Mouse (Mus musculus): ENCODE measurements around the gene Fam19a1. TPM values are rescaled to one million over a fixed set of nuclear protein-coding genes. Genes with fewer than 3 reads are reported as not detected.
"Not testable (repeated sequence)": the region's sequence is repeated elsewhere in the genome, so short reads cannot be mapped to it uniquely, and the experiment has no call there.

The Fam19a1 gene
- polyA plus RNA-seq, 1 experiment from 2014 or later, result 10.6 TPM

GRCm38 (mm10) chr6:96198991-96199390 lies 86.0 kb downstream of the Fam19a1 start:
- H3K9ac ChIP-seq (ENCODE audit: low read length); ATAC-seq (replicated peaks; ENCODE audit: low FRiP score, low TSS enrichment, low read depth); H3K36me3 ChIP-seq (ENCODE audit: control insufficient read depth, insufficient read depth, low read length); DNase-seq (ENCODE audit: low spot score); H3K4me1 ChIP-seq (replicated peaks; ENCODE audit: control insufficient read depth, insufficient read depth, low read length); H3K27ac ChIP-seq (ENCODE audit: low read depth); H3K4me3 ChIP-seq (ENCODE audit: low read depth, low read length); H3K4me2 ChIP-seq (ENCODE audit: low read length); H3K9me3 ChIP-seq (ENCODE audit: control insufficient read depth, low read length); H3K27me3 ChIP-seq (replicated peaks; ENCODE audit: control insufficient read depth, insufficient read depth, low read length): not testable (repeated sequence)
- WGBS, result 90% methylated on average over 2 of the region's 2 CpGs

- H3K36me3 ChIP-seq (ENCODE audit: control insufficient read depth, insufficient read depth, low read length), result no peaks in the 10 kb centered on the region
- H3K9me3 ChIP-seq (ENCODE audit: control insufficient read depth, low read length), result no peaks in the 10 kb centered on the region
- H3K4me3 ChIP-seq (ENCODE audit: low read depth, low read length), result no peak overlapping the region
- no peak overlapping the region for H3K27ac ChIP-seq (ENCODE audit: low read depth)
- H3K4me1 ChIP-seq (replicated peaks; ENCODE audit: control insufficient read depth, insufficient read depth, low read length), result no peaks in the 10 kb centered on the region
- ATAC-seq (replicated peaks; ENCODE audit: low FRiP score, low TSS enrichment, low read depth) (no peak), DNase-seq (ENCODE audit: low spot score) (no peak)
- H3K27me3 ChIP-seq (replicated peaks; ENCODE audit: control insufficient read depth, insufficient read depth, low read length), result no peaks in the 10 kb centered on the region
- H3K9ac ChIP-seq (ENCODE audit: low read length), result no peak overlapping the region
- 93% methylated on average over 2 of the region's 2 CpGs for WGBS
- H3K4me2 ChIP-seq (ENCODE audit: low read length), result no peak overlapping the region
These were observed 92.4 kb downstream of the Fam19a1 start for GRCm38 (mm10) chr6:96205395-96205794.

- DNase-seq (ENCODE audit: low spot score), result no peak
- Histone ChIP-seq H3K4me1 (replicated peaks; ENCODE audit: control insufficient read depth, insufficient read depth, low read length) (no peaks in the 10 kb centered on the region), H3K9ac (ENCODE audit: low read length) (no peak overlapping the region), H3K4me2 (ENCODE audit: low read length) (no peak overlapping the region), H3K4me3 (ENCODE audit: low read depth, low read length) (no peak overlapping the region), H3K36me3 (ENCODE audit: control insufficient read depth, insufficient read depth, low read length) (no peaks in the 10 kb centered on the region), H3K9me3 (ENCODE audit: control insufficient read depth, low read length) (no peaks in the 10 kb centered on the region), H3K27ac (ENCODE audit: low read depth) (no peak overlapping the region), H3K27me3 (replicated peaks; ENCODE audit: control insufficient read depth, insufficient read depth, low read length) (no peaks in the 10 kb centered on the region)
- no peak for ATAC-seq (replicated peaks; ENCODE audit: low FRiP score, low TSS enrichment, low read depth)
These were observed 121.9 kb downstream of the Fam19a1 start for GRCm38 (mm10) chr6:96234806-96235205.

GRCm38 (mm10) chr6:96244320-96244719 lies 131.4 kb downstream of the Fam19a1 start:
- H3K4me2 ChIP-seq (ENCODE audit: low read length), result no peak overlapping the region
- H3K9ac ChIP-seq (ENCODE audit: low read length), result no peak overlapping the region
- no peaks in the 10 kb centered on the region for H3K4me1 ChIP-seq (replicated peaks; ENCODE audit: control insufficient read depth, insufficient read depth, low read length)
- no peaks in the 10 kb centered on the region for H3K27me3 ChIP-seq (replicated peaks; ENCODE audit: control insufficient read depth, insufficient read depth, low read length)
- H3K36me3 ChIP-seq (ENCODE audit: control insufficient read depth, insufficient read depth, low read length), result no peaks in the 10 kb centered on the region
- 83% methylated on average over 3 of the region's 3 CpGs for WGBS
- DNase-seq (ENCODE audit: low spot score), result no peak
- H3K4me3 ChIP-seq (ENCODE audit: low read depth, low read length), result no peak overlapping the region
- ATAC-seq (replicated peaks; ENCODE audit: low FRiP score, low TSS enrichment, low read depth), result no peak
- H3K27ac ChIP-seq (ENCODE audit: low read depth), result no peak overlapping the region
- H3K9me3 ChIP-seq (ENCODE audit: control insufficient read depth, low read length), result no peaks in the 10 kb centered on the region

- no peak overlapping the region for H3K4me3 ChIP-seq (ENCODE audit: low read depth, low read length)
- no peak overlapping the region for H3K9ac ChIP-seq (ENCODE audit: low read length)
- no peaks in the 10 kb centered on the region for H3K9me3 ChIP-seq (ENCODE audit: control insufficient read depth, low read length)
- DNase-seq (ENCODE audit: low spot score) (no peak), ATAC-seq (replicated peaks; ENCODE audit: low FRiP score, low TSS enrichment, low read depth) (no peak)
- H3K4me1 ChIP-seq (replicated peaks; ENCODE audit: control insufficient read depth, insufficient read depth, low read length), result no peaks in the 10 kb centered on the region
- no peak overlapping the region for H3K27ac ChIP-seq (ENCODE audit: low read depth)
- no peaks in the 10 kb centered on the region for H3K27me3 ChIP-seq (replicated peaks; ENCODE audit: control insufficient read depth, insufficient read depth, low read length)
- 71% methylated on average over 3 of the region's 3 CpGs for WGBS
- no peaks in the 10 kb centered on the region for H3K36me3 ChIP-seq (ENCODE audit: control insufficient read depth, insufficient read depth, low read length)
- no peak overlapping the region for H3K4me2 ChIP-seq (ENCODE audit: low read length)
These were observed 139.0 kb downstream of the Fam19a1 start for GRCm38 (mm10) chr6:96252001-96252400.

DNA sequence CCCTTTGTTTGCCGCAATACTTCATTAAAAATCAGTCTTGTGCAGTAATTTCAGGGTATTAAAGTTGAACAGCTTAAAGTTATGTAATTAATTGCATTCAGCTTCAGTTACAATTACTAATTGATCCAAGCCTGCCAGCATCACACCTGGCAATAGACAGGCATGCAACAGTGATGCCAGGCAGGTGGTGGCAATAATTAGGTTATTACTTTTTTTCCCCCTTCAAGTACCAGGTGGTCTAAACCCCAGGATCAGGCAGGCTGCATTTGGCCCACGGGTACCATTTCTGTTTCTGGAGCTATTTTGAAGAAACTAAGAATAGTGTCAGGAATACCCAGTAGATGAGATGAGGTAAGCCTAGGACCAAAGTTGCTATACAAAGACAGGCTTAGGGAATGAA lies 141.9 kb downstream of the Fam19a1 start:
- no peak overlapping the region for H3K4me2 ChIP-seq (ENCODE audit: low read length)
- H3K4me1 ChIP-seq (replicated peaks; ENCODE audit: control insufficient read depth, insufficient read depth, low read length), result no peaks in the 10 kb centered on the region
- DNase-seq (ENCODE audit: low spot score), result no peak
- WGBS, result 90% methylated on average over 2 of the region's 2 CpGs
- H3K4me3 ChIP-seq (ENCODE audit: low read depth, low read length), result no peak overlapping the region
- H3K36me3 ChIP-seq (ENCODE audit: control insufficient read depth, insufficient read depth, low read length), result no peaks in the 10 kb centered on the region
- H3K27me3 ChIP-seq (replicated peaks; ENCODE audit: control insufficient read depth, insufficient read depth, low read length), result no peaks in the 10 kb centered on the region
- no peak overlapping the region for H3K9ac ChIP-seq (ENCODE audit: low read length)
- no peak for ATAC-seq (replicated peaks; ENCODE audit: low FRiP score, low TSS enrichment, low read depth)
- H3K9me3 ChIP-seq (ENCODE audit: control insufficient read depth, low read length), result no peaks in the 10 kb centered on the region
- H3K27ac ChIP-seq (ENCODE audit: low read depth), result no peak overlapping the region

DNA sequence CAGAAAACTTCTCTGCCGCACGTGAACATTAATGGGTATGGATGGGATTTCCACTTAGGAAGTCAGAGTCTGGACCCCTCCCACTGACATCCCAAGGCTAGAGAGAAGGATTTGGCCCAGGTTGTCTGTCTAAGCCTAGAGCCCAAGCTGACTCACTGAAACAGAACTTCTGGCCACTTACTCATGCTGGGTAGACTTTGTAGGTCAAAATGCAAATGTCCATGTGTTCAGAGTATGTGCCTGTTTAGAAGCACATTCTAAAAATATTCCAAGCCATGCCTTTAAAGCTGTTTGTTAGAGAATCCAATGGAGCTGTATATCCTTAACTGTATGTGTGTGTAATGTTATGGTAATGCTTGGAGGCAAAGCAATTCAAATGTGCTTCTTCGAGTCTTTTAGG lies 145.7 kb downstream of the Fam19a1 start:
- Histone ChIP-seq H3K9ac (ENCODE audit: low read length) (no peak overlapping the region), H3K4me3 (ENCODE audit: low read depth, low read length) (no peak overlapping the region), H3K4me1 (replicated peaks; ENCODE audit: control insufficient read depth, insufficient read depth, low read length) (no peaks in the 10 kb centered on the region), H3K9me3 (ENCODE audit: control insufficient read depth, low read length) (no peaks in the 10 kb centered on the region), H3K27ac (ENCODE audit: low read depth) (no peak overlapping the region), H3K36me3 (ENCODE audit: control insufficient read depth, insufficient read depth, low read length) (no peaks in the 10 kb centered on the region), H3K4me2 (ENCODE audit: low read length) (no peak overlapping the region), H3K27me3 (replicated peaks; ENCODE audit: control insufficient read depth, insufficient read depth, low read length) (no peaks in the 10 kb centered on the region)
- DNase-seq (ENCODE audit: low spot score), result no peak
- 95% methylated on average over 3 of the region's 3 CpGs for WGBS
- ATAC-seq (replicated peaks; ENCODE audit: low FRiP score, low TSS enrichment, low read depth), result no peak

DNA sequence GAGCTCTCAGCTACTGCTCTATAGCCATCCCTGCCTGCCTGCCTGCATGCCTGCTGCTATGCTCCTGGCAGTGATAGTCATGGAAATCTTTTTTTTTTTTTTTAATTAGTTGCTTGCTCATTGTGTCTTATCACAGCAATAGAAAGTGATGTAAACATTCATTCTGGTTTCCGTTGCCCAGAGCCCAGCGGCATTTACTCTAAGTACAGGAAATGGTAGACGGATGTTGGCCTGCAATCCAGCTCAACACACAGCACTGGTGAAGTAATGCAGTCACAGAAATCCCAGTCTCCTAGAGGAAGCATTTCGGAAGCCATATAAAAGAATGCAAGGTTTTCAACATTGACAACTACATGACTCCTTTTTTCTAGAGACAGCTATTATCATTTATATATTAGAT lies 153.5 kb downstream of the Fam19a1 start:
- H3K4me2 ChIP-seq (ENCODE audit: low read length), result no peak overlapping the region
- no peaks in the 10 kb centered on the region for H3K4me1 ChIP-seq (replicated peaks; ENCODE audit: control insufficient read depth, insufficient read depth, low read length)
- ATAC-seq (replicated peaks; ENCODE audit: low FRiP score, low TSS enrichment, low read depth) (no peak), DNase-seq (ENCODE audit: low spot score) (no peak)
- 62% methylated on average over 4 of the region's 4 CpGs for WGBS
- H3K27ac ChIP-seq (ENCODE audit: low read depth), result no peak overlapping the region
- H3K27me3 ChIP-seq (replicated peaks; ENCODE audit: control insufficient read depth, insufficient read depth, low read length), result no peaks in the 10 kb centered on the region
- no peak overlapping the region for H3K9ac ChIP-seq (ENCODE audit: low read length)
- H3K36me3 ChIP-seq (ENCODE audit: control insufficient read depth, insufficient read depth, low read length), result no peaks in the 10 kb centered on the region
- no peaks in the 10 kb centered on the region for H3K9me3 ChIP-seq (ENCODE audit: control insufficient read depth, low read length)
- H3K4me3 ChIP-seq (ENCODE audit: low read depth, low read length), result no peak overlapping the region

GRCm38 (mm10) chr6:96268788-96269187 lies 155.8 kb downstream of the Fam19a1 start:
- no peak overlapping the region for H3K4me3 ChIP-seq (ENCODE audit: low read depth, low read length)
- no peaks in the 10 kb centered on the region for H3K36me3 ChIP-seq (ENCODE audit: control insufficient read depth, insufficient read depth, low read length)
- no peaks in the 10 kb centered on the region for H3K9me3 ChIP-seq (ENCODE audit: control insufficient read depth, low read length)
- H3K27ac ChIP-seq (ENCODE audit: low read depth), result no peak overlapping the region
- ATAC-seq (replicated peaks; ENCODE audit: low FRiP score, low TSS enrichment, low read depth) (no peak), DNase-seq (ENCODE audit: low spot score) (no peak)
- H3K27me3 ChIP-seq (replicated peaks; ENCODE audit: control insufficient read depth, insufficient read depth, low read length), result no peaks in the 10 kb centered on the region
- no peaks in the 10 kb centered on the region for H3K4me1 ChIP-seq (replicated peaks; ENCODE audit: control insufficient read depth, insufficient read depth, low read length)
- no peak overlapping the region for H3K9ac ChIP-seq (ENCODE audit: low read length)
- no peak overlapping the region for H3K4me2 ChIP-seq (ENCODE audit: low read length)
